Mouse (Mus musculus) intestine, embryonic 16.5 days (tissue): ENCODE data around the gene Ceacam18. TPM values are rescaled to one million over a fixed set of nuclear protein-coding genes. Genes with fewer than 3 reads are reported as not detected.
"Not testable (repeated sequence)": the region's sequence is repeated elsewhere in the genome, so short reads cannot be mapped to it uniquely, and the experiment has no call there.

Experiments
- ATAC-seq: fragments of 200-750 bp; cut with Nextera tagmentation; 2 replicates; pipeline ENCODE4 v1.8.0; 2017; ENCODE audit warnings: moderate TSS enrichment, moderate library complexity
- H3K27ac ChIP-seq: fragments of 300-500 bp; sonication (generic); 2 replicates; pipeline ENCODE4 v1.5.1; 2014; ENCODE audit warnings: mild to moderate bottlenecking, low read length
- H3K27me3 ChIP-seq: fragments of 300-500 bp; sonication (generic); replicated peaks from 2 replicates; pipeline ENCODE4 v1.6.1; 2014; ENCODE audit warnings: low read length, control low read depth, mixed read lengths; ENCODE audit not compliant: control insufficient read depth, insufficient read depth
- H3K36me3 ChIP-seq: fragments of 300-500 bp; sonication (generic); 2 replicates; pipeline ENCODE4 v1.6.1; 2014; ENCODE audit warnings: low read length, control low read depth; ENCODE audit not compliant: control insufficient read depth, insufficient read depth
- H3K4me1 ChIP-seq: fragments of 300-500 bp; sonication (generic); 2 replicates; pipeline ENCODE4 v1.6.1; 2014; ENCODE audit warnings: low read length, control low read depth, mixed read lengths; ENCODE audit not compliant: control insufficient read depth, insufficient read depth
- H3K4me2 ChIP-seq: fragments of 300-500 bp; sonication (generic); 2 replicates; pipeline ENCODE4 v1.6.1; 2014; ENCODE audit warnings: low read depth, low read length, control low read depth
- H3K4me3 ChIP-seq: fragments of 300-500 bp; sonication (generic); 2 replicates; pipeline ENCODE4 v1.5.1; 2014; ENCODE audit warnings: mild to moderate bottlenecking, low read length
- H3K9ac ChIP-seq: fragments of 300-500 bp; sonication (generic); 2 replicates; pipeline ENCODE4 v1.6.1; 2014; ENCODE audit warnings: low read depth, low read length
- H3K9me3 ChIP-seq: fragments of 300-500 bp; sonication (generic); 2 replicates; pipeline ENCODE4 v1.6.1; 2016; ENCODE audit warnings: low read length, control low read depth; ENCODE audit not compliant: control insufficient read depth
- WGBS: fragments of 180-500 bp; shearing (Covaris S2); extraction: QIAGEN DNeasy Blood & Tissue Kit; methylation state at CpG from one replicate; pipeline ENCODE4 v1.1.7; 2014; 5-methylcytosine and 5-hydroxymethylcytosine counted together
- polyA plus RNA-seq: library from polyadenylated mRNA; unstranded; fragments of >200 nt; fragmentation: Nextera tagmentation; extraction: Ambion mirVana; gene quantifications from 2 replicates; pipeline ENCODE4 v1.2.1, GENCODE M21; 2015

Ceacam18 gene
- polyA plus RNA-seq, 1 experiment from 2014 or later, result 9.9 TPM

DNA sequence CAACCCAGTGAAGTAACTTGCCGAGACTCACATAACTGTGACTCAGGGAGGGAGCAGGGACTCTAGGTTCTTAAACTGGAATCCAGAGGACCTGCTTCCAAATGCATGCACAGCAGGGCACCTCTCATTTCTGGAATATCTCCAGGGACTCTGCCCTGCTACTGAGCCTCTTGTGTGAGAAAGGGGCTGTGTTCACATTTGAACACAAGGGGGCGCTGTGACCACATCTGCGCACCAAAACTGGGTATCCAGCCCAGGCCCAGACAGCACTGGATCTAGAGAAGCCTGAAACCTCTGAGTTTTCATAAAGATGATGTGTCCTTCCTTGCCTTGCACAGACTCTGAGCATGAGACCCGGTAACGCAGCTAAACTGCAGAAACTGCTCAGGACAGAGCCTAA is 46.5 kb downstream of the Ceacam18 start:
- H3K27ac ChIP-seq, result no peak overlapping the region
- H3K9me3 ChIP-seq, result peaks cover 7% of the 10 kb centered on the region; the same call in 1 of the 2 replicates
- ATAC-seq, result peak; percentile 47; the same call in 1 of the 2 replicates
- 16% methylated on average over 5 of the region's 5 CpGs for WGBS
- H3K4me1 ChIP-seq, result no peaks in the 10 kb centered on the region
- no peak overlapping the region for H3K4me3 ChIP-seq
- H3K27me3 ChIP-seq, result no peaks in the 10 kb centered on the region
- no peak overlapping the region for H3K9ac ChIP-seq
- H3K36me3 ChIP-seq, result peaks cover 21% of the 10 kb centered on the region
- no peak overlapping the region for H3K4me2 ChIP-seq

DNA sequence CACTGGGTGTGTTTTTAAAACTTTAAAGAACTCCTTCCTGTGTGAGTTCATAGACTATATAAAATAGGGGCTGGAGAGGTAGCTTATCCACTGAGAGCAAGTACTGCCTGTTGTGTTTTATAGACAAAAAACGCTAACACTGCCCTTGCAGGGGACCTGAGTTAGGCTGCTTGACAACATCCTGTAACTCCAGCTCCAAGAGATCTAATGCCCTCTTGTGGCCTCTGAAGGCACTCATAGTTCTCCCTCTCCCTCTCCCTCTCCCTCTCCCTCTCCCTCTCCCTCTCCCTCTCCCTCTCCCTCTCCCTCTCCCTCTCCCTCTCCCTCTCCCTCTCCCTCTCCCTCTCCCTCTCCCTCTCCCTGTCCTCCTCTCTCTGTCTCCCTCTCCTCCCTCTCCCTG is 48.0 kb downstream of the Ceacam18 start:
- not testable (repeated sequence) for H3K36me3 ChIP-seq, ATAC-seq, H3K9ac ChIP-seq, H3K4me1 ChIP-seq, H3K27me3 ChIP-seq, H3K4me3 ChIP-seq, H3K9me3 ChIP-seq, H3K4me2 ChIP-seq, H3K27ac ChIP-seq
- 20% methylated on average over 1 of the region's 1 CpGs for WGBS

DNA sequence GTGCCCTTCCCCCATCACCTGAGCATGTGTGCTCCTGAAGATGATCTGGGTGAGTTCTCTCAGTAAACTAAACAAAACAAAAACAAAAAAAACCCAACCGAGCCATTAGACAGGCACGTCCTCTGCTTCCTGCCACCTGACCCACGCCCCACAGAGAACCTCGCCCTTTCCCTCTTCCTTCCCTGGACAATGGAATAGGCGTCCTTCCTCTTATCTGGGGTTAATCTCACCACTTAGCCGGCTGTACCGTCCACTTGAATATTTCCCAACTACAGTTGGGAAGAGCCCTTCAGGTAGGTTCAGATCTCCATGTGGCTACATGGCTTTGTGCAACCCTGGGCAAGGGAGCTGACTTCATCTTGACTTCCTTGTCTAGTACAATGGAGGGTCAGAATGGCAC is 50.6 kb downstream of the Ceacam18 start:
- ATAC-seq, result no peak
- Histone ChIP-seq H3K4me3 (no peak overlapping the region), H3K9ac (no peak overlapping the region), H3K4me1 (no peaks in the 10 kb centered on the region), H3K9me3 (no peaks in the 10 kb centered on the region), H3K4me2 (no peak overlapping the region), H3K36me3 (no peaks in the 10 kb centered on the region), H3K27me3 (no peaks in the 10 kb centered on the region), H3K27ac (no peak overlapping the region)
- WGBS, result 63% methylated on average over 7 of the region's 7 CpGs

DNA sequence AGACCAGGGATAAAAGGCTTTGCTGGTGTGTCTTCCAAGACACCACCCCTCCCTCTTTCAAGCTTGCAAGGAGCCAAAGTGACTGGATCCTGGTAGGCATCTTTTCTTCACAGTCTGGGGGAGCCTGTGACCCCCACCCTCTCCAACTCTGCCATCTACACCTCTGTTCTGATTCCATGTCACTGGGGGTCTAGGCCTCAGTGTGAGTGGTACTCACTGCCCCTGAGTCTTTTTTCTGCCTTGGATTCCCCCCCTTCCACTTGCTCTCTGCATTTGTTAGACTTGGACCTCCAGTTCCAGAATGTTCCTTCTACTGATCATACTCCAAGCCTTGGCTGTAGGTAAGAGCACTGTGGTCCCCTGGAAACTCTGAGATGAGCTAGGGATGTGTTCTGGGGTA is 55.6 kb downstream of the Ceacam18 start, which contains the start of gene Klk14:
TSS of gene Klk14 (plus strand) at position 301 of the 400 bp plus-strand sequence.
- no peaks in the 10 kb centered on the region for H3K9me3 ChIP-seq
- no peak within 1 kb of the TSS for H3K27ac ChIP-seq
- ATAC-seq, result no peak
- no peaks in the 10 kb centered on the region for H3K4me1 ChIP-seq
- H3K4me3 ChIP-seq, result no peak within 1 kb of the TSS
- H3K27me3 ChIP-seq, result no peaks in the 10 kb centered on the region
- no peak within 1 kb of the TSS for H3K4me2 ChIP-seq
- H3K36me3 ChIP-seq, result no peaks in the 10 kb centered on the region
- H3K9ac ChIP-seq, result no peak within 1 kb of the TSS

Other genes starting within 250 kb of the Ceacam18 start
- 0.27 and 0.39 TPM in 2 replicates for gene Siglecg, start 226.5 kb upstream of the Ceacam18 start, polyA plus RNA-seq
- 0.26 and 0.61 TPM in 2 replicates for gene Lim2, start 207.0 kb upstream of the Ceacam18 start, polyA plus RNA-seq
- gene Nkg7, start 197.6 kb upstream of the Ceacam18 start, polyA plus RNA-seq, result 4.1 and 4.3 TPM in 2 replicates
- not detected in 2 replicates for gene Cldnd2, start 193.9 kb upstream of the Ceacam18 start, polyA plus RNA-seq
- 551 and 568 TPM in 2 replicates for gene Etfb, start 190.6 kb upstream of the Ceacam18 start, polyA plus RNA-seq
- 0.20 and 0.32 TPM in 2 replicates for gene Gm45233, start 190.6 kb upstream of the Ceacam18 start, polyA plus RNA-seq
- gene Vsig10l, start 171.6 kb upstream of the Ceacam18 start, polyA plus RNA-seq, result 2.7 and 2.8 TPM in 2 replicates
- 0.33 and 0.38 TPM in 2 replicates for gene Iglon5, start 144.6 kb upstream of the Ceacam18 start, polyA plus RNA-seq
- gene 4931406B18Rik, start 128.8 kb upstream of the Ceacam18 start, polyA plus RNA-seq, result not detected in 2 replicates
- 2.3 TPM in 2 replicates for gene Cd33, start 90.3 kb upstream of the Ceacam18 start, polyA plus RNA-seq
- 2.2 and 2.4 TPM in 2 replicates for gene Zfp658, start 72.5 kb upstream of the Ceacam18 start, polyA plus RNA-seq
- 7.5 and 8.3 TPM in 2 replicates for gene Zfp719, start 55.1 kb upstream of the Ceacam18 start, polyA plus RNA-seq
- not detected in 2 replicates for gene Zfp819, start 27.5 kb upstream of the Ceacam18 start, polyA plus RNA-seq
- gene Siglece, start 25.5 kb downstream of the Ceacam18 start, polyA plus RNA-seq, result 1.6 TPM in 2 replicates
- 11.2 and 11.7 TPM in 2 replicates for gene Ctu1, start 37.3 kb downstream of the Ceacam18 start, polyA plus RNA-seq
- 0.11 and 0.33 TPM in 2 replicates for gene Klk14, start 55.7 kb downstream of the Ceacam18 start, polyA plus RNA-seq
- 0.27 and 0.33 TPM in 2 replicates for gene Klk13, start 77.9 kb downstream of the Ceacam18 start, polyA plus RNA-seq
- not detected in 2 replicates for gene Klk12, start 134.2 kb downstream of the Ceacam18 start, polyA plus RNA-seq
- gene Klk11, start 139.9 kb downstream of the Ceacam18 start, polyA plus RNA-seq, result 0.75 and 1.7 TPM in 2 replicates
- 2.5 and 6.3 TPM in 2 replicates for gene Klk10, start 146.3 kb downstream of the Ceacam18 start, polyA plus RNA-seq
- gene Klk9, start 157.2 kb downstream of the Ceacam18 start, polyA plus RNA-seq, result 0.15 TPM in 1 of 2 replicates, not detected in the other
- 9.4 and 12.9 TPM in 2 replicates for gene Klk8, start 162.9 kb downstream of the Ceacam18 start, polyA plus RNA-seq
- gene Klk7, start 176.6 kb downstream of the Ceacam18 start, polyA plus RNA-seq, result not detected in 2 replicates
- gene Klk6, start 189.8 kb downstream of the Ceacam18 start, polyA plus RNA-seq, result 0.10 TPM in 1 of 2 replicates, not detected in the other
- gene Klk5, start 207.3 kb downstream of the Ceacam18 start, polyA plus RNA-seq, result not detected in 2 replicates
- not detected in 2 replicates for gene Klk4, start 246.5 kb downstream of the Ceacam18 start, polyA plus RNA-seq